Mouse (Mus musculus): ENCODE data around the gene Slc44a3.

Gene Slc44a3

DNA sequence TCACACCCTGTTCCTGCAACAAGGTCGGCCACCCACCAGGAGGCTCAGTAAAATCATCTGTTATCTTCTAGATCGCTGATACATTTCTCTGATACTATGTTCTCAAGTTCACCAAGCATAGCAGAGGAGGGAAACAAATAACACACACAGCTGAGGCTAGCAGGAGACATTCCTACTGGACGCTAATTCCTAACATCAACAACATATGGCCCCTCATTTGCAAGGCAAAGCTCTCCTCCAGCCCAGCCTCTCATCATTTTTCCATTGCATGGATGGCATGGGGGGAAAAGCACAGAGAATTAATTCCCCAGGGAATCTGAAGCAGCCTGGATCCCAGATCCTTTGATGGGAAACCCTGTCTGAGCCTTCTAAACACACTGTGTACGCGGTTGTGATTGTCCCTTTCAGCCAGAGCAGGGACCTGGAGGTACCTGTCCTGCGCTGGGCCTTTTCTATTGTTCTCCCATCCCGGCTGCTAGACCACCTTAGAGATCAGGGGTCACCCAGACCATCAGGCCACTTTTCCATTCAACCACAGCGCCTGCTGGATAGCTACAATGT lies 27.2 kb downstream of the Slc44a3 start:
- in situ Hi-C loops (cut with MseI, MboI) = loop anchor here in 1 of 2 experiments (5.0 to 25.0 kb wide), 2 partner anchors 198 to 343 kb away; partner anchors contain the start of gene Rwdd3

GRCm38 (mm10) chr3:121500734-121501133 lies 31.5 kb downstream of the Slc44a3 start:
- in situ Hi-C loops (cut with MseI, MboI) = loop anchor here in 1 of 2 experiments (5.0 to 25.0 kb wide), 2 partner anchors 193 to 338 kb away; partner anchors contain the start of gene Rwdd3

GRCm38 (mm10) chr3:121500225-121500624 lies 32.0 kb downstream of the Slc44a3 start:
- in situ Hi-C loops (cut with MseI, MboI) = loop anchor here in 1 of 2 experiments (5.0 to 25.0 kb wide), 2 partner anchors 193 to 338 kb away; partner anchors contain the start of gene Rwdd3

GRCm38 (mm10) chr3:121493997-121494421 lies 38.2 kb downstream of the Slc44a3 start:
- in situ Hi-C loops (cut with MseI, MboI) = loop anchor here in 1 of 2 experiments (25.0 kb wide), 1 partner anchor 332 kb away; the partner anchor contains the start of gene Rwdd3

DNA sequence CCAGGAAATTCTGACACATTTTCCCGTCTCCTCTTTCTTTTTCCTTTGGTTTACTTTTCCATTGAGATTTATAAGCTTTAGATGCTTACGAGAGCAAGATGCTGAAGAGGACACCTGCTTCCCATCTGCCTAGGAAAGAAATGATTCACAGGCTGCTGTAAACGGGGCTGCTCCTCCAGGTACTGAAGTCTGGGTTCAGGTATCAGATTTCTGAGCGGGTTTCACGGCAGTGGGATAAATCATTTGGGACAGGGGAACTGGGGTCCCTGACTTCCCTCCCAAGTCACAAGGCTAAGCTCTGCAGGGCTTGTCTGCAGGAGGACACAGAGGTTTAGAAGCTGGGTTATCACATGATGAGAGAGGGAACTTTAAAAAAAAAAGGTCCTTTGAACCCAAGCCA lies 40.2 kb downstream of the Slc44a3 start:
- in situ Hi-C loops (cut with MseI, MboI) = loop anchor here in 1 of 2 experiments (25.0 kb wide), 1 partner anchor 330 kb away; the partner anchor contains the start of gene Rwdd3

DNA sequence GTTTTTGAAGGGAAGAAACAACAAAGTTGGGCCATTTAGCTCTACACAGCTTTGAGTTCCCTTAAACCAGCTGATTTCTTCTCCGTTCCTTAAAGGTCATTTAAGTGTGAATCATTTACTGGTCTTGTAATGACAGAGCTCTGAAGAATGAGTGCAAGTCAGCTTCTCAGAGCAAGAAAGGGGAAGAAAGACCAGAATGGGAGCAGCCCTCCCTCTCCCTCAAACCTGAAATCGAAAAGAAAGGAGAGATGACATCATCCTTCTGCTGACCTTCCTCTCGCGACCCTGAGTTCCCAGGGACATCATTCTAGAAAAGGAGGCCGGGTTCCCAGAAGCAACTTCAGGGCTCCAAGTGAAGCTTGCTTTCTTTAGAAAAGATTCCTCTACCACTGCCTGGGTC lies 41.3 kb downstream of the Slc44a3 start:
- in situ Hi-C loops (cut with MseI, MboI) = loop anchor here in 1 of 2 experiments (25.0 kb wide), 1 partner anchor 329 kb away; the partner anchor contains the start of gene Rwdd3

DNA sequence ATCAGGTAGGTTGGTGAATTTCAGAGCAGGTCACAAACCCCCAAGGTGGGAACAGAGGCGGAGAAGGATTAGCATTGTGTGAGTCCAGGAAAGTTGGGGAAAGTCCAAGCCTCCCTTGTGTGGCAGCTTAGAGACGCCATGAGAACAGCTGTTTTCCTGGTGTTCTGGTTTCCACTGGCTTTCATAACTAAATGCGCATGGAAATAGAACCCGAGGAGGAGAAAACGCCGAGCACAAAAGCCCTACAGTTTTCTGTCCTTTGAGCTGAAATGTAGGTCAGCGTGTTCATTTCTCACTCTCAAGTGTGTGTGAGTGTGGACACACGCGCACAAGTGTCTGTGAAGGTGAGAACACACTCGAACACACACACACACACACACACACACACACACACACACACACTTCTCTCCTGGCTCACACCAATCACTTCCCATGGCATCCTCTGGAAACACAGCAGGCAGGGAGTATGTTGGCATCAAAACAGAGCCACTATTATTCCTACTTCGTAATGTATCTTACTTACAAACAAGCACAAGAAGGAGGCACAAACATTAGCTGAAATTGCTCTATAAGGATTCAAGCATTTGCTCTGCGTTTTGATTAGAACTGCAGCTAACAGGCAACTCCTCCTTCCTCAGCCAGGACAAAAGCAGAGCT lies 42.6 kb downstream of the Slc44a3 start:
- in situ Hi-C loops (cut with MseI, MboI) = loop anchor here in 1 of 2 experiments (25.0 kb wide), 1 partner anchor 327 kb away; the partner anchor contains the start of gene Rwdd3

DNA sequence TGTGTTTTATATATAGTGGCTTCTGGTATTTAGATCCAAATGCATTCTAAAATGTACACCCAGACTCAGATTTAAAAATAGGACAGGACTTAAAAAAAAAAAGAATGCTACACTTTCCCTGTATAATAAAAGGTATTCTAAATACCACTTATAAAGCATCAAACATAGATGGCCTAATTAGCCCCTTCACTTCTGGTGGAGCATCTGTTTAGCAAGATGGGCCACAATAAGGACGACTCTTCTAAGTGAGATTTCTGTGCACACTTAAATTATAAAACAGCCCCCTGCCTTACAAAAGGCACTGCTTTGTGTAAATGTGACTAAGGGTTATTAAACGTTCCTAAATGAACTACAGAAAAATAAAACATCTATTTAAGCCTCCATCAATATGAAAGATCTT lies 47.0 kb downstream of the Slc44a3 start:
- in situ Hi-C loops (cut with MseI, MboI) = loop anchor here in 1 of 2 experiments (25.0 kb wide), 1 partner anchor 323 kb away; the partner anchor contains the start of gene Rwdd3

- in situ Hi-C loops (cut with MseI, MboI) = loop anchor here in 1 of 2 experiments (25.0 kb wide), 1 partner anchor 321 kb away; the partner anchor contains the start of gene Rwdd3
Observed at GRCm38 (mm10) chr3:121483266-121484161, 48.7 kb downstream of the Slc44a3 start.

DNA sequence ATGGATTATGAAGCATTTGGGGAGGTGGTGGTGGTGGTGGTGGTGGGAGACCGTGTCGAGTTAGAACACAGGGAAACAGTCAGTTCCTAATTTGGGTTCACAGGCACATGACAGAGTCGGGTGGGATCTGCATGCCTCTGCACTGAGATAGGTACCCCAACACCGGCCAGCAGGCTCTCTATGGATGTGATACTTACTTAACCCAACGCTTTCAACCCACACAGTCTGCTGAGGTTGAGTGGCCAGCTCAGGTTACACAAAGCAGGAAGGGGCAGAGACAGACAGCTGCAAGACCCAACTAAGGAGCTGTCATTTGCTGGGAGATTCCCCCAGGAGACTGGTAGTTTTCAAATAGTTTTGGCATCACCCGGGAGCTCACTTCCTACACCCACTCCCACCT lies 50.6 kb downstream of the Slc44a3 start:
- in situ Hi-C loops (cut with MseI, MboI) = loop anchor here in 1 of 2 experiments (25.0 kb wide), 1 partner anchor 319 kb away; the partner anchor contains the start of gene Rwdd3

GRCm38 (mm10) chr3:121480961-121481436 lies 51.2 kb downstream of the Slc44a3 start:
- in situ Hi-C loops (cut with MseI, MboI) = loop anchor here in 1 of 2 experiments (25.0 kb wide), 1 partner anchor 319 kb away; the partner anchor contains the start of gene Rwdd3

- in situ Hi-C loops (cut with MseI, MboI) = loop anchor here in 1 of 2 experiments (25.0 kb wide), 1 partner anchor 318 kb away; the partner anchor contains the start of gene Rwdd3
Observed at GRCm38 (mm10) chr3:121480030-121480960, 51.9 kb downstream of the Slc44a3 start.

DNA sequence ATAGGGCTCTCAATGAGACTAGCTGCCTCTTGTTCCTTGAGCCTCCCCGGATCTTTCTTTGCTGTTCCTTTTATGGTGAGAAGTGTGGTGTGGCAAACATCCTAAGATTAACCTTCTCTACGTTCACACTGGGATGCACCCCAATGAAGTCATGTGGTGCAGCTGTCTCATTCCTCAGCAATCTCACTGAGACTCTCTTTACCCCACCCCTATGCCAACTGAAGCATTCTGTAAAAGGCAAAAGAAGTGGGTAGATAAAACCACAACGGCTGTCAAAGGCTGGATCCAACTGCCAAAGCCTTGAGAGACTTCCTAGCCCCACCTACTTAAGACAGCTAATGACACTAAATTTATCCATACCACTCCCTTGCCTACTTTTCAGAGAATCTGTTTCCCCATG lies 57.5 kb downstream of the Slc44a3 start:
- in situ Hi-C loops (cut with MseI, MboI) = loop anchor here in 1 of 2 experiments (25.0 kb wide), 1 partner anchor 312 kb away; the partner anchor contains the start of gene Rwdd3

GRCm38 (mm10) chr3:121471703-121472102 lies 60.5 kb downstream of the Slc44a3 start:
- in situ Hi-C loops (cut with MseI, MboI) = no loop called here

GRCm38 (mm10) chr3:121469185-121469975 lies 62.8 kb downstream of the Slc44a3 start:
- in situ Hi-C loops (cut with MseI, MboI) = no loop called here

DNA sequence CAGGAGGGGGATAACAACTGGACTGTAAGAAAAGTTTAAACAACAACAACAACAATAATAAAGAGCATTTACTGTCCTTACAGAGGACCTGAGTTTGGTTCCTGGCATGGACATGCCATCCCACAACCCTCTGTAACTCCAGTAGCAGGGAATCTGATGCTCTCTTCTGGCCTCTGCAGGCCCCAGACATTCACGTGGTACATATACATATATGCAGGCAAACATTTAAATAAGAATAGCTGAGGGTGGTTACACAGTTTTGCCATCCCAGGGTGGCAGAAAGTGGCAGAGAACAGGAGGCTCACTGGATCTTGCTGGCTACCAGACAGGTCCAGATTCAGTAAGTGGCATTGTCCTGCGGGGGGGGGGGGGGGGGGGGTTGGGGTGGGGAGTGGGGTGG lies 64.1 kb downstream of the Slc44a3 start:
- in situ Hi-C loops (cut with MseI, MboI) = no loop called here

- in situ Hi-C loops (cut with MseI, MboI) = no loop called here
Observed at GRCm38 (mm10) chr3:121467094-121467552, 65.1 kb downstream of the Slc44a3 start.

DNA sequence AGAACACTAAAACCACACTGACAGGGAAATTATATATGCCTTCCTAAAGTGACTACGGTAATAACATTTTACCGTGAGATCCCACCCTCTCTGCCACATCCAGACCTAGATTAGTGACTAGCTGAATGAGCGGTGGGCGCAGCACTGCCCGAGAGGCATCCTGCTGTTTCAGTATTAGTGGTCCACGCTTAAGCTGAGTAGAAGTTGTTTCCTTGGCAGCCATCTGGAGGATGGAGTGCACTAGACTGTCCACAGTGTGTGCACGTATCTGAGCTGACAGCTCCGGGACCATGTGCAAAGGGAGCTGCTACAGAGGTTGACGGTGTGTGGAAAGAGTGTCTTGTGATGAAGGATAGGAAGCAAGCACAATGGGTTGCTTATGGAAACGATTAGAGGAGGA lies 66.4 kb downstream of the Slc44a3 start:
- in situ Hi-C loops (cut with MseI, MboI) = no loop called here
